Mouse (Mus musculus) kidney, adult 2 months (tissue): Measurements from ENCODE around the gene Lgr5.

ENCODE experiments used
- CTCF ChIP-seq: fragments of 200-500 bp; conservative IDR thresholded peaks from 2 replicates; pipeline ENCODE4 v1.5.1; 2011; ENCODE audit warnings: low read depth, mild to moderate bottlenecking, control low read depth, low read length, moderate library complexity, mixed read lengths; ENCODE audit not compliant: insufficient read depth, insufficient read length
- POLR2A ChIP-seq: fragments of 200-500 bp; IDR thresholded peaks from one replicate; pipeline ENCODE4 v1.6.1; 2011; ENCODE audit warnings: low read depth, low read length, control low read depth

DNA sequence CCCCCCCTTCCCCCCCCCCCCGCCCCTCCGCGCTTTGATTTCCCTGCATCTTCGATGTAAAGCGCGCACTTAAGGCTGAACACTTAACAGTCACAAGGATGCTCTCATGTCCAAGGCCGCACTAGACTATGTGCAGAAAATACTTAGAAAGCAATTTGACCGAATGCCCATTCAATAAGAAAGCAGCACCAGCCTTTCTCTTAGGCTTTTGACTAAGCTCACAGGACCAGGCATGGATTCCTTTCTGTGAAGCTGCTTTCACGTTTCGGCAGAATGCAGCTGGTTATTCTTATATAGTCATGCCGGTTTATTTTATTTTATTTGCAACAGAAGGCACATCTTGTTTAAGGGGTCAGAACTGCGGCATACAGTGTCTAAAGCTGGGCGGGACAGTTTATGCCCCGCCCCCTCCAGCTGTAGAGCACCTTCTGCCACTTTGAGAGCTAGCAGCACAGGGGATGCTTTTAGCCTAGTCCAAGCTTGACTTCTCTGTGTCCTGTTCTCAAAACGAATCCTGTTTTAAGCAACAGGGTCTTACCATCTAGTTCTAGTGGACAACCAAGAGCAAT lies 30.8 kb upstream of the Lgr5 start:
- TF ChIP-seq CTCF (no peak), POLR2A (no peak)
